Mouse (Mus musculus): ENCODE data around the gene Cyld. TPM values are rescaled to one million over a fixed set of nuclear protein-coding genes. Genes with fewer than 3 reads are reported as not detected.
"Not testable (repeated sequence)": the region's sequence is repeated elsewhere in the genome, so short reads cannot be mapped to it uniquely, and the experiment has no call there.

Gene Cyld
- polyA plus RNA-seq, 1 experiment from 2014 or later: 19.2 TPM

DNA sequence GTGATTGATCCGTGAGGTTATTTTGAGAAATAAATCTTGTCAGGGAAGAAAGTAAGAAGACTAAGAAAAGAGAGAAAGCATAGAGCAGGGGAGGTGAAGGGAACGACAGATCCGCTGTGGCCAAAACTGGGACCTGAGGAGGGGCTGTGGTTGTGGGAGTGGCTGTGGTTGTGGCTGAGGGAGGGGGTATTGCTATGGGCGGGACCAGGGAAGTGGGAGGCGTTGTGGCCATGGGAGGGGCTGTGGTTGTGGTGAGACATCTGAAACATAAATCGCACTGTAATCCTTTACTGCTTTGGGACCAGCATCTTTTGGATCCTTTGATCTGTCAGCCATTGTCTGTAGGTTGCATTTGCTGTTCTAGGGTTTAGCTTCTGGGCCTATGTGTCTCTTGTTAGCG is 74.4 kb downstream of the Cyld start:
- Histone ChIP-seq H3K4me2 (ENCODE audit: low read length) (no peak overlapping the region), H3K9me3 (ENCODE audit: control insufficient read depth, low read length) (no peaks in the 10 kb centered on the region), H3K9ac (replicated peaks; ENCODE audit: low read depth, low read length) (no peak overlapping the region), H3K4me3 (replicated peaks; ENCODE audit: low read length) (no peak overlapping the region), H3K36me3 (ENCODE audit: control insufficient read depth, insufficient read depth) (no peaks in the 10 kb centered on the region), H3K4me1 (replicated peaks; ENCODE audit: control insufficient read depth, insufficient read depth, low read length) (peaks cover 17% of the 10 kb centered on the region), H3K27ac (ENCODE audit: low read length) (no peak overlapping the region), H3K27me3 (replicated peaks; ENCODE audit: control insufficient read depth, insufficient read depth, low read length) (no peaks in the 10 kb centered on the region)
- WGBS: 89% methylated on average over 7 of the region's 7 CpGs
- ATAC-seq: no peak

DNA sequence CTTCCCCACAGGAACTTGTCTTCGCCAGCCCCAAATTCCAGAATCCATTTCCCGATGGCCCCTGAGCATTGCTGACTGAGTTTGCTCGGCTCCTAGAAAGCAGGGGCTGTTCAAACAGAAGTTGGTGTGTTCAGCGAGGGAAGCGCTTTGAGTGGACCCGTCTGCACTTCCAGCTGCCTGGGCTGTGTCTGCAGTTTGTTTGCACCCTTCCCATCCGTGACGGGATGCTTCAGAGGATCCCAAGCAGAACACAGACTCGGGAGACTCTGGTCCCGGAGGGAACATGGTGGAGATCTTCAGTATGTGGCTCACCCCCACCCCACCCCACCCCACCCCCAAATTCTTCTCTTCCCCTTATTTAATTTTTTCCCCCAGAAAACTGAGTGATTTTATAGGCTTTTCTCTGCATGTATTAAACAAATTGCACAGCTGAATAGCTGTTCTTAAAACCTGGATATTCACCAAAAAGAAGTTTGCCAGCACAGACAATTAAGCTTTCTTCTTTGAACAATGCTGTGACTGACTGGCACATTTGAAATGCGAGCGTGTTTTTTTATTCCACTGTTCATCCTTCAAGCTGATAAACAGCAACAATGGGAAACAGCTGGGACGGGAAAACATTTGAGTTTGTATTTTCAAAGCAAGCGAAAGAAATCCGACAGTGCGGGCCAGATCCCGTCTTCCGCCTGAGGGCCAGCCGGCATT is 77.9 kb downstream of the Cyld start:
- WGBS: 20% methylated on average over 19 of the region's 19 CpGs
- H3K27ac ChIP-seq (ENCODE audit: low read length): peak overlapping the region; percentile 4; the same call in 1 of the 2 replicates
- no peaks in the 10 kb centered on the region for H3K36me3 ChIP-seq (ENCODE audit: control insufficient read depth, insufficient read depth)
- peak; percentile 80 for ATAC-seq
- H3K9me3 ChIP-seq (ENCODE audit: control insufficient read depth, low read length): no peaks in the 10 kb centered on the region
- H3K4me3 ChIP-seq (replicated peaks; ENCODE audit: low read length): no peak overlapping the region
- H3K4me1 ChIP-seq (replicated peaks; ENCODE audit: control insufficient read depth, insufficient read depth, low read length): peaks cover 17% of the 10 kb centered on the region
- H3K27me3 ChIP-seq (replicated peaks; ENCODE audit: control insufficient read depth, insufficient read depth, low read length): no peaks in the 10 kb centered on the region
- peak overlapping the region; percentile 35 for H3K4me2 ChIP-seq (ENCODE audit: low read length)
- no peak overlapping the region for H3K9ac ChIP-seq (replicated peaks; ENCODE audit: low read depth, low read length)

- Histone ChIP-seq H3K4me2 (ENCODE audit: low read length) (peak overlapping the region; percentile 35), H3K9ac (replicated peaks; ENCODE audit: low read depth, low read length) (no peak overlapping the region; the same call in 1 of the 2 replicates), H3K9me3 (ENCODE audit: control insufficient read depth, low read length) (no peaks in the 10 kb centered on the region), H3K4me3 (replicated peaks; ENCODE audit: low read length) (no peak overlapping the region), H3K27ac (ENCODE audit: low read length) (peak overlapping the region; percentile 56), H3K4me1 (replicated peaks; ENCODE audit: control insufficient read depth, insufficient read depth, low read length) (peaks cover 17% of the 10 kb centered on the region), H3K27me3 (replicated peaks; ENCODE audit: control insufficient read depth, insufficient read depth, low read length) (no peaks in the 10 kb centered on the region), H3K36me3 (ENCODE audit: control insufficient read depth, insufficient read depth) (no peaks in the 10 kb centered on the region)
- WGBS: 33% methylated on average over 7 of the region's 7 CpGs
- peak; percentile 61 for ATAC-seq
Measured at GRCm38 (mm10) chr8:88775298-88775646, 78.4 kb downstream of the Cyld start.

- Histone ChIP-seq H3K36me3 (ENCODE audit: control insufficient read depth, insufficient read depth) (no peaks in the 10 kb centered on the region), H3K27ac (ENCODE audit: low read length) (no peak overlapping the region), H3K9me3 (ENCODE audit: control insufficient read depth, low read length) (no peaks in the 10 kb centered on the region), H3K4me1 (replicated peaks; ENCODE audit: control insufficient read depth, insufficient read depth, low read length) (peaks cover 6% of the 10 kb centered on the region), H3K27me3 (replicated peaks; ENCODE audit: control insufficient read depth, insufficient read depth, low read length) (no peaks in the 10 kb centered on the region), H3K9ac (replicated peaks; ENCODE audit: low read depth, low read length) (no peak overlapping the region), H3K4me3 (replicated peaks; ENCODE audit: low read length) (no peak overlapping the region), H3K4me2 (ENCODE audit: low read length) (no peak overlapping the region)
- no peak for ATAC-seq
- 81% methylated on average over 3 of the region's 3 CpGs for WGBS
Measured at GRCm38 (mm10) chr8:88780142-88780541, 83.3 kb downstream of the Cyld start.

GRCm38 (mm10) chr8:88781283-88781682 is 84.5 kb downstream of the Cyld start:
- WGBS: 77% methylated on average over 5 of the region's 5 CpGs
- Histone ChIP-seq H3K36me3 (ENCODE audit: control insufficient read depth, insufficient read depth) (no peaks in the 10 kb centered on the region), H3K4me3 (replicated peaks; ENCODE audit: low read length) (no peak overlapping the region), H3K4me1 (replicated peaks; ENCODE audit: control insufficient read depth, insufficient read depth, low read length) (no peaks in the 10 kb centered on the region), H3K27me3 (replicated peaks; ENCODE audit: control insufficient read depth, insufficient read depth, low read length) (no peaks in the 10 kb centered on the region), H3K27ac (ENCODE audit: low read length) (no peak overlapping the region), H3K4me2 (ENCODE audit: low read length) (no peak overlapping the region), H3K9me3 (ENCODE audit: control insufficient read depth, low read length) (no peaks in the 10 kb centered on the region), H3K9ac (replicated peaks; ENCODE audit: low read depth, low read length) (no peak overlapping the region)
- ATAC-seq: no peak

DNA sequence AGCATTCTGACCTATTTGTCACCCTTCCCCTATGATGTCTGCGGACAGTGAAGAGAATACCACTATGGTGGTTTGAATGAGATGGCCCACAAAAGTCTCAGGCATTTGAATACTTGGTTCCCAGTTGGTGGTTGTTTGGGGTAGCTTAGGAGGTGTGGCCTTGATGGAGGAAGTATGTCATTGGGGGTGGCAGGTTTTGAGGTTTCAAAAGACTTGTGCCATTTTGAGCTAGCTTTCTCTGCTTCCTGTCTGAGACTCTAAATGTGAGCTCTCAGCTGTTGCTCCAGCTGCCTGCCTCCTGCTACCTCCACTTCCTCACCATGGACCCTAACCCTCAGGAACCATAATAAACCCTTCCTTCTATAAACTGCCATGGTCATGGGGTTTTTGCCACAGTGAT is 86.9 kb downstream of the Cyld start:
- Histone ChIP-seq H3K4me3 (replicated peaks; ENCODE audit: low read length) (no peak overlapping the region), H3K4me1 (replicated peaks; ENCODE audit: control insufficient read depth, insufficient read depth, low read length) (no peaks in the 10 kb centered on the region), H3K36me3 (ENCODE audit: control insufficient read depth, insufficient read depth) (no peaks in the 10 kb centered on the region), H3K4me2 (ENCODE audit: low read length) (no peak overlapping the region), H3K27me3 (replicated peaks; ENCODE audit: control insufficient read depth, insufficient read depth, low read length) (no peaks in the 10 kb centered on the region), H3K27ac (ENCODE audit: low read length) (no peak overlapping the region), H3K9me3 (ENCODE audit: control insufficient read depth, low read length) (no peaks in the 10 kb centered on the region), H3K9ac (replicated peaks; ENCODE audit: low read depth, low read length) (no peak overlapping the region)
- 71% methylated on average over 1 of the region's 1 CpGs for WGBS
- no peak for ATAC-seq

DNA sequence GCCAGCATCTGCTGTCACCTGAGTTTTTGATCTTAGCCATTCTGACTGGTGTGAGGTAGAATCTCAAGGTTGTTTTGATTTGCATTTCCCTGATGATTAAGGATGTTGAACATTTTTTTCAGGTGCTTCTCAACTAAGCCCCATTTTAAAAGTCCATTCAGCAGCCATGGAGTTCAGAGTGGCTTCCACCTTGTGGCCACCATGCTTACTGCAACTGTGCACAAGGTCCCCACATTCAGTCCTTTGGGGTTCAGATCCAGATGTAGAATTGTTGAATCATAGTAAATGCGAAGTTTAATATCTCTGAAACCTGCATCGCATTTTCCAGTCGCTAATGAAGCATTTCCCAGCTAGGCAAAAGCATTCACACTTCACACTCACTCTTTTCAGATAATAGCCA is 91.5 kb downstream of the Cyld start:
- H3K9me3 ChIP-seq (ENCODE audit: control insufficient read depth, low read length); H3K4me1 ChIP-seq (replicated peaks; ENCODE audit: control insufficient read depth, insufficient read depth, low read length); H3K9ac ChIP-seq (replicated peaks; ENCODE audit: low read depth, low read length); H3K27ac ChIP-seq (ENCODE audit: low read length); H3K36me3 ChIP-seq (ENCODE audit: control insufficient read depth, insufficient read depth); ATAC-seq; H3K4me3 ChIP-seq (replicated peaks; ENCODE audit: low read length); H3K4me2 ChIP-seq (ENCODE audit: low read length); H3K27me3 ChIP-seq (replicated peaks; ENCODE audit: control insufficient read depth, insufficient read depth, low read length): not testable (repeated sequence)
- WGBS: 77% methylated on average over 3 of the region's 3 CpGs

GRCm38 (mm10) chr8:88792691-88793323 is 96.0 kb downstream of the Cyld start:
- Histone ChIP-seq H3K9ac (replicated peaks; ENCODE audit: low read depth, low read length) (no peak overlapping the region), H3K9me3 (ENCODE audit: control insufficient read depth, low read length) (no peaks in the 10 kb centered on the region), H3K27ac (ENCODE audit: low read length) (no peak overlapping the region), H3K4me3 (replicated peaks; ENCODE audit: low read length) (no peak overlapping the region), H3K4me1 (replicated peaks; ENCODE audit: control insufficient read depth, insufficient read depth, low read length) (peaks cover 12% of the 10 kb centered on the region), H3K27me3 (replicated peaks; ENCODE audit: control insufficient read depth, insufficient read depth, low read length) (no peaks in the 10 kb centered on the region), H3K4me2 (ENCODE audit: low read length) (no peak overlapping the region), H3K36me3 (ENCODE audit: control insufficient read depth, insufficient read depth) (no peaks in the 10 kb centered on the region)
- 62% methylated on average over 8 of the region's 8 CpGs for WGBS
- 0 out of 2 replicates have a peak, but pooled peaks have one; percentile 12 for ATAC-seq

- peak overlapping the region; percentile 36 for H3K4me2 ChIP-seq (ENCODE audit: low read length)
- peaks cover 12% of the 10 kb centered on the region for H3K4me1 ChIP-seq (replicated peaks; ENCODE audit: control insufficient read depth, insufficient read depth, low read length)
- WGBS: 57% methylated on average over 9 of the region's 9 CpGs
- no peak overlapping the region for H3K27ac ChIP-seq (ENCODE audit: low read length)
- H3K9me3 ChIP-seq (ENCODE audit: control insufficient read depth, low read length): no peaks in the 10 kb centered on the region
- H3K9ac ChIP-seq (replicated peaks; ENCODE audit: low read depth, low read length): no peak overlapping the region; the same call in 1 of the 2 replicates
- no peaks in the 10 kb centered on the region for H3K27me3 ChIP-seq (replicated peaks; ENCODE audit: control insufficient read depth, insufficient read depth, low read length)
- peak overlapping the region; percentile 26 for H3K4me3 ChIP-seq (replicated peaks; ENCODE audit: low read length)
- ATAC-seq: peak; percentile 36; the same call in 1 of the 2 replicates
- no peaks in the 10 kb centered on the region for H3K36me3 ChIP-seq (ENCODE audit: control insufficient read depth, insufficient read depth)
Measured at GRCm38 (mm10) chr8:88793324-88793722, 96.5 kb downstream of the Cyld start.
